Mouse (Mus musculus) embryo, embryonic 11.5 days (tissue): Measurements from ENCODE around the gene Unc5b.
"Not testable (repeated sequence)": the region's sequence is repeated elsewhere in the genome, so short reads cannot be mapped to it uniquely, and the experiment has no call there.

ENCODE experiments used
- DNase-seq: peaks from one replicate; pipeline ENCODE4 v3.0.0-alpha.2; 2012; ENCODE audit warnings: low read depth, low spot score

The Unc5b gene

GRCm38 (mm10) chr10:60753261-60753660 lies 78.1 kb downstream of the Unc5b start:
- DNase-seq: no peak

- DNase-seq: peak; percentile 93
Measured at GRCm38 (mm10) chr10:60752040-60753020, 79.1 kb downstream of the Unc5b start, which contains the start of gene Slc29a3. Gene Slc29a3 (minus strand): TSS chr10:60752794.

- DNase-seq: no peak
Measured at GRCm38 (mm10) chr10:60747667-60748212, 83.6 kb downstream of the Unc5b start.

- DNase-seq: no peak
Measured at GRCm38 (mm10) chr10:60746512-60746911, 84.9 kb downstream of the Unc5b start.

- no peak for DNase-seq
Measured at GRCm38 (mm10) chr10:60744543-60745290, 86.7 kb downstream of the Unc5b start.

- DNase-seq: no peak
Measured at GRCm38 (mm10) chr10:60743681-60744080, 87.7 kb downstream of the Unc5b start.

GRCm38 (mm10) chr10:60742942-60743341 lies 88.4 kb downstream of the Unc5b start:
- no peak for DNase-seq

GRCm38 (mm10) chr10:60742296-60742695 lies 89.1 kb downstream of the Unc5b start:
- DNase-seq: not testable (repeated sequence)

- DNase-seq: no peak
Measured at GRCm38 (mm10) chr10:60741435-60741834, 89.9 kb downstream of the Unc5b start.

GRCm38 (mm10) chr10:60739619-60740363 lies 91.6 kb downstream of the Unc5b start:
- no peak for DNase-seq

GRCm38 (mm10) chr10:60737886-60738640 lies 93.3 kb downstream of the Unc5b start:
- no peak for DNase-seq

GRCm38 (mm10) chr10:60737169-60737728 lies 94.1 kb downstream of the Unc5b start:
- DNase-seq: no peak

- no peak for DNase-seq
Measured at GRCm38 (mm10) chr10:60735737-60736136, 95.6 kb downstream of the Unc5b start.

GRCm38 (mm10) chr10:60733471-60733870 lies 97.9 kb downstream of the Unc5b start:
- DNase-seq: no peak

- no peak for DNase-seq
Measured at GRCm38 (mm10) chr10:60732397-60732861, 99.0 kb downstream of the Unc5b start.

GRCm38 (mm10) chr10:60731742-60732141 lies 99.6 kb downstream of the Unc5b start:
- no peak for DNase-seq

GRCm38 (mm10) chr10:60727301-60727700 lies 104.1 kb downstream of the Unc5b start:
- no peak for DNase-seq

- DNase-seq: no peak
Measured at GRCm38 (mm10) chr10:60726896-60727295, 104.5 kb downstream of the Unc5b start.

- no peak for DNase-seq
Measured at GRCm38 (mm10) chr10:60724496-60724895, 106.9 kb downstream of the Unc5b start.

GRCm38 (mm10) chr10:60723345-60723744 lies 108.0 kb downstream of the Unc5b start:
- DNase-seq: no peak
